Mouse (Mus musculus) lung, postnatal 4 days (tissue): ENCODE measurements around the gene Cysrt1.

Experiments
- DNase-seq, 2 experiments: peaks; one replicate each; pipeline ENCODE4 v3.0.0; 2021

The Cysrt1 gene

DNA sequence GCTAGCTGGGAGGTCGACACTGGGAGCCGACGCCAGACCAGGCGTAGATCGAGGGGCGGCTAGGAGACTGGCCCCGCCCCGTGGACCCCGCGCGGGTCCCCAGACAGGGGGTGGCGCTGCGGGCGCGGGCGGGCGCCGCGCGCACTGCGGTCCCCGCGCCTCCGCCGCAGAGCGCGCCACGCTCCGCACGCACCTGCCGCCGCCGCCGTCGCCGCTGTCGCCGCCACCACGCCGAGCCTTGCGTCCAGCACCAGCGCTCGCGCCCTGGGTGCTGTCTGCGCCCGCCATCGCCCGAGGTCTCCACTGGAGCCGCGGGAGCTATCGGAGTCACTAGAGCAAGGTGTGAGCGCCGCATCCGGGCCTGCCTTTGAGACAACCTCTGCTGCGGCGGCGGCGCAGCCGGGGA, at the start of gene Cysrt1, which contains the start of gene Rnf208:
TSS of gene Cysrt1 (minus strand) at position 352 of the 406 bp plus-strand sequence.
TSS of gene Rnf208 (plus strand) at position 155 of the 406 bp plus-strand sequence.
- DNase-seq, result no peak

DNA sequence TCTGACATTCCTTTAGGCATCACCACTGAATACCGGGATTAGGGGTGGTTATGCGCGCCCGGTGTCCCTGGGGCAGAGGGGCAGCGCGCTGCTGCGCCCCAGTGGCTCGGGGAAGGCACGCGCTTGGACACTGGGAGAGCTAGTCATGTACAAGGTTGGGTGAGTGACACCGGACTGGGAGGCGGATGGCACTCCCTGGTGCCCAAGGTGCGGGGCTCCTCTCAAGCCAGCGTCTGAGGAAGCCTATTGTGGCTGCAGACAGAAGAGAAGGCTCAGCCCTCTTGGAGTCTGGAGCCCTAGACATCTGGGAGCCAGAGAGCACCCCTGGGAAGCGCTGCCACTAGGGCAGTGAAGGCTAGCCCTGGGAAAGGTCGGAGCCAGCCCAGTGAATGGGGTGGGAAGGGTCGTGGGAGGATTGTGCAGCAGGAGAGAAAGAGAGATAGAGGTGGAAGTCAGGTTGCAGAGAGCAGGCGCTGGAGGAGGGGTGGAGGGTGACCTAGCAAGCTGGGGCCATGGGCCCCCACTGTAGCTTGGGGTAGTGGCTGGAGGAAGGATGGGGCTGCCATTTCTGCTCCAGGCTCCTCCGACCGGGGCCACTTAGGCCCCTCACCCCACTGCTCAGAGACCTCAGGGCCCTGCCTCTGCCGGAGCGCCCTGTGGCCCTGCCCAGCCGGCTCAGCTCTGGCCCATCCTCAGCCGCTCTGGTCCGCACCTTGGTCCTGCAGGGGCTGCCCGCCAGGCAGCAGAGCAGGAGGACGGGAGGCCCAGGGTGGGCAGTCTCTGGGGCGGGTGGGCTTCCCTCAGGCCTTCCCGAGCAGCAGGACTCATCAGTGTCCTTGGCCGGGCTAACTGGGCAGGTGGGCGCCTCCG, 49.2 kb upstream of the Cysrt1 start:
- DNase-seq, result peak in 1 of 2 experiments; percentile 25

DNA sequence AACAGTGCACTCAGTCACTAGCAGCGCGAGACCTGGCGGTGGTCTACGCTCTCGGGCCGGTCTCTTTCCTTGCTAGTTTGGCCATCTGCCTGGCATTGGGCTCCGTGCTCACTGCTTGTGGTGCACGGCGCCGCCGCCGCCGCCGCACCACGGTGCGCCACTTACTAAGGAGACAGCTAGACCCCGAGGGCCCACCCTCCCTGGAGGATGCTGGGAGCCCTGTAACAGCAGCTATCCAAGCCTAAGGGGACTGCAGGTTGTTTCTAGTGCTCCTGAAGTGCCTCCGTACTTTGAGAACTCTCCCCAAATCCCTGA, 48.5 kb upstream of the Cysrt1 start:
- peak; percentile 20 to 47 for DNase-seq

DNA sequence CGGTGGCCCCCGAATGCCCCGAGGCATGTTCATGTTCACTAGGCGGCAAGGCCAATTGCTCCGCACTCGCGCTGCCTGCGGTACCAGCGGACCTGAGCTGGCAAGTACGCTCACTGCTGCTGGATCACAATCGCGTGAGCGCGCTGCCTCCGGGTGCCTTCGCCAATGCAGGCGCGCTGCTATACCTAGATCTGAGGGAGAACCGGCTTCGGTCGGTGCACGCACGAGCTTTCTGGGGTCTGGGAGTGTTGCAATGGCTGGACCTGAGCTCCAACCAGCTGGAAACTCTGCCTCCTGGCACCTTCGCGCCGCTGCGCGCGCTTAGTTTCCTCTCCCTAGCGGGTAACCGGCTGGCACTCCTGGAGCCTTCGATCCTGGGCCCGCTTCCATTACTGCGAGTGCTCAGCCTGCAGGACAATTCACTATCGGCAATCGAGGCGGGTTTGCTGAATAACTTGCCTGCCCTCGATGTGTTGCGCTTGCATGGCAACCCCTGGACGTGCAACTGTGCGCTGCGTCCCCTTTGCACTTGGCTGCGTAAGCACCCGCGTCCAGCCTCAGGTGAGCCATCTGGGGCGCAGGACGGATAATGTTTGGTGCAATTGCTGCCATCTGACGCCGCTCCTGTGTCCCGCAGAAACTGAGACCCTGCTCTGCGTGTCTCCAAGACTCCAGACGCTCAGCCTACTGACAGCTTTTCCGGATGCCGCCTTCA, 48.0 kb upstream of the Cysrt1 start:
- peak in 1 of 2 experiments; percentile 17 for DNase-seq

DNA sequence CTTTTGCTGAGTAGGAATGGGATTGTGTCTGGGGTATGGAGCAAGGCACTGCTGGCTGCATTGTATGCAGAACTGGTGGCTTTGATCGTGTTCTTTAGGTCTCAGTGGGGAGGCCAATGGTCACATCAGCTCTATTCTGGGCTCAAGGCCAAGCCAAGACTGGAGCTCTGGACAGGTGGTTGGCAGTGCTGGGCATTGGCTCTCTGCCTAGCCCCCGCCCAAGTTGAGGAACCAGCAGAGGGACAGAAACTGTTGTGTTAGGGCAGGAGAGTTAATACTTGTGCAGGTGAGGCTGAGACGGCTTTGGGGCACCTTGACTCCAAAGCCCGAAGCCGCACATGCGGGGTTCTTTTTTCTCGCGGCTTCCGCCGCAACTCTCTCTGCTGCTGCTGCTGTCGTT, 47.4 kb upstream of the Cysrt1 start, which contains the start of gene Lrrc26:
TSS of gene Lrrc26 (plus strand) at position 265 of the 400 bp plus-strand sequence.
- peak; percentile 54 to 71 for DNase-seq

DNA sequence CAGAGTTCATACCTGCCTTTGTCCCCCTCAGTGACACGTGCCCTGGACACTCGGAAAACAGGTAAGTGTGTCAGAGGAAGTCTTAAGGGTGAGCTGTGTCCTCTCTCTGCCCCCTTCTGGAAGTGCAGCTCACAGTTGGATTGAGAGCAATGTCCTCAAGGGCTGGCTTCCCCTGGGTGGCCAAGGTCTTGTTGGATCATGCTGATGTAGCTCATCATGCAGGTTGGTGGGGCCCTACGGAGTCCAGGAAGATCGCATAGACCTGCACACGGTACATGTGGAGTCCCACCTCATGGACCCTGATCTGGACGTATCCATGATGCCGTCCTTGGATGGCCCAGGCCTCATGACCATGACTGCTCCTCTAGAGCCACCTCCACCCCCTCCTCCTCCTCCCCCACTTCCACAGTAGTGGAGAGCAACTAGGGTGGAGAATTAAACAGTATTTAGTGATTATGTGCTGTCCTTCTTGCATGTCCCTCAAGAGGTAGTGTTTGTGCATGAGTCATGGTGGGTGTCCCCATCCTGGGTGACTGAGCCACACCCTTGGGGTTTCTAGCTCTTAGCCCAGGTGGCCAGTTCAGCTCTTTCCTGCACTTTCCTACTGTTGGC, 46.6 kb upstream of the Cysrt1 start:
- DNase-seq, result no peak

DNA sequence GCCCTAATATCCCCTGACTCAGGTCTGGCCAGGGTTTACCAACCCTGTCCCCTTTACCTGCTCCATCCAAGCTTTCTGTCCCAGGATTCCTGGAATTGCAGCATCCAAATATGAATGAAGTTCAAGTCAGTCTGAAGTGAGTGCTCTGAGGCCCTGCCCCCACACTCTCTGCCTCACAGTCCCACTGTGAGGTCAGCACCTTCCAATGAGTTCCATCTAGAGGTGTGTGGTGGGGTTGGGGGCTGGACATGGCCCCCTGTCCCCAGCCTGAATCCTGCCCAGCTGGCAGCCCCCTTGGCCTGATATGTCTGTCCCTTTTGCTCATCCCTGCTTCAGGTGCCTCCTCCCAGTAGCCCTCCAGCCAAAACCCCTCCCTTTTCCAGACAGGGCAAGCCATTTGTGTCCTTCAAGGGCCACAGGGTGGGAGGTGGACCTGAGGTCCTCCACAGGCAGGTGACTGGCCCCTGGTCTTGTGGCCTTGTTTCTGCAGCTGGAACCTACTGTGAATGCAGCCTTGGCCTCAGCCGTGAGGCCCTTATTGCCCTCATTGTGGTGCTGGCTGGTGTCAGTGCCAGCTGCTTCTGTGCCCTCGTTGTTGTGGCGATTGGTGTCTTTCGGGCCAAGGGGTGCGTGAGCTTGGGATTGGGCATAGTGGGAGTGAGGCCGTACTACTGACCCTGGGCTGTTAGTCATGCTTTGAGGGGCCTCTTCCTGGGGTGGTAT, 45.8 kb upstream of the Cysrt1 start, which contains the start of gene Tmem210:
TSS of gene Tmem210 (plus strand) at position 219 of the 723 bp plus-strand sequence.
- no peak for DNase-seq

DNA sequence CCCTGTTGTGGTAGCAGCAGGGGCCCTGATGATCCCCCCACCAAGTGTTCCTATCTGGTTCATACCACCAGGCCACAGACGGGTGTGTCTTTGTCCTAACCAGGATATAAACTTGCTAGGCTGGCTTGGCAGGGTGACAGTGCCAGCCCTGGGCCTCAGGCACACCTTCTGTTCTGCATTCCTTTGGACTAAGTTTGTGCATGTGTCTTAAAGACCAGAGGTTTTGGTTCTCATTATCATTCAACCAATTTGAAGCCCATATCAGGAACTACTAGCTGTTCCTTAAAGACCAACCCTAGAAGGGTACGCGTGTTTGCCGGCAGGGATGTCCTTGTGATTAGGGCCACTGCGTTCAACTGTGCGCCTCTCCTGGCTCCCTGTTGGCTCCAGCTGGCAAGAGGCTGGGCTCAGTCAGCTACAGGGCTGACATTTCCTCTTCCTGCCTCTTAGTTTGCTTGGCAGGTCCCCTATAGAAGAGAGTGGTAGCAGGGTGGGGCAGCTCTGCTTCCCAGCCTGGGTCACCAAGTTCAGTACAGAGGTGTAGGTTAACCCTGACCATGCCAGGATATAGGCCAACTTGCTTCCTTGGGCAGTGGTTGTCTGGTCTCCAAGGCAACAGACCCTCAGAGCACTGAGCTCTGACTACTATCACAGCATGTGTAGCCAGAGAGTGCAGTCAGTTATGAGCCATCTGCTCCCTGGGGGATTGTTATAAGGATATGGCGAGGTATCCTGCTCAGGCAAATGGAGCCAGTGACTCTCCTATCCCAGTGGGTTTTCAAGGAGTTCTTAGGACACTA, 44.8 kb upstream of the Cysrt1 start:
- DNase-seq, result peak; percentile 62 to 80

DNA sequence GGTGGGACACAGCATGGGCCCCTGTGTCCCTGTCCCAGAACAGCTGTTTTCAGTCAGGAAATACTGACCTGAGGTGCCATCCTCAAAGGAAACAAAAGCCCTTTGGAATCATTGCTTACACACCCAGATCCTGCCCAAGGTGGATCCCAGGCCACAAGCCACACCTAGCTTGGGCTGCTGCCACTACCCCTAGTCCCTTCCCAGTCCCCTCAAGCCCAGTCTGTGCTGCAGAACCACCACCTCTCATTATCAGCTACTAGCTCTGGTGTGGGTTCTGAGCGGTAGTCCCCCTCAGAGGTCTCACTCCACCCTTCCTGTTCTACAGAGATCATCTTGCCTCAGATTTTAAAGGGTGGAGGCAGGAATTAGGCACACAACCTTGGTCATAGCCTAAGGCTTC, 44.1 kb upstream of the Cysrt1 start:
- no peak for DNase-seq

DNA sequence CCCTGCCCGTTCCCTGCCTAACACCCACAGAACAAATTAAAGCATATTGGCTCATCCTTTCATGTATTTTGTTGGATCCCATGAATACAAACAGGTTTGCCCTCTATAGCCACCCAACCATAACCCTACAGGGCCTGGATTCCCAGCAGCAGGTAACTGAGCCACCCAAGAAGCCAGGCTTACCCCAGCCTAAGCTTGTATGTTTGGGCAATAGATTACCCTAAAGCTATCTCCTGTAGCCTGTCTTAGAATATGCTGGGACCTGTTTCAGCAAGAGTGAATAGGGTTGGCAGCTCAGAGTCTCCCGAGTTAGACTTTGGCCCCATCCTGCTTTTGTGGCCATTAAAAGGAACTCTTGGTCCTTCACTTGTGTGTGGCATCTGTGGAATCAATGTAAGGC, 43.3 kb upstream of the Cysrt1 start:
- no peak for DNase-seq

DNA sequence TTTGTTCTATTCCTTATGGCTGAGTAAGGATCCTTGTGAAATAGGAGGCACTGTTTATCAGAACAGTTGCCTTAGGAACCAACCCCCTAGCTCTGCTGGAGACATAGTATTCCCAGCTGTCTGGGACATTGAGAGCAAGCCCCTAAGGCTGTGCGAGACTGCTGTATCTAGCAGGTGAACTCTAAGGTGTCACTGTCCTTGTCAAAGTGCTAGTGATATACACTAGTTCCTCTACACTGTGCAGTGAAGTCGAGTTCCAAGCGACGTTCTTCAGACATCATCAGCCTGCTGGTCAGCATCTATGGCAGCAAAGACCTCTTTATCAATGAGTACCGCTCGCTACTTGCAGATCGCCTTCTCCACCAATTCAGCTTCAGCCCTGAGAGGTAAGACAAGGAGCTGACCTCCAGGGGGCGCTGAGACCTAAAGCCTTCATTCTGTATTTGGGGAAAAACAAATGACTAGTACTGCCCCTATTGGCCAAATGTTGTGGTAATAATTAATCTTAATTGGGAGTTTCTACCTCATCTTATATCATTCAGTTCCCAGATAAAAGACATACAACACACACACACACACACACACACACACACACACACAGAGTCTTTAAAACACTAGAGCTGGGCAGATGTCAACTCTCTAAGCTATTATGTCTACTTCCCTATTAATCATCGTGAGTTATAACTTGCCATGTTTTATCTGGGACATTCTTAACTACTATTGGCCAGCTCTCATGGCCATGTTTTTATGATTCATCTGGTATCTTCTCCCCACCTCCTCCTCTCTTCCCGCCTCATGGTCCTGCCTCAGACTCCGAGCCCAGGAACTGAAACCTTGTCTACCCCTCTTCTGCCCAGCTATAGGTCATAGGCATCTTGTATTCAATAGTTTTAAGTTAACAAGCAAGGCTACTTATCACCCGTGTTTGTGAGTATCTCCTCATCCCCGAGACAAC, 37.0 kb upstream of the Cysrt1 start:
- DNase-seq, result peak; percentile 79 to 87

DNA sequence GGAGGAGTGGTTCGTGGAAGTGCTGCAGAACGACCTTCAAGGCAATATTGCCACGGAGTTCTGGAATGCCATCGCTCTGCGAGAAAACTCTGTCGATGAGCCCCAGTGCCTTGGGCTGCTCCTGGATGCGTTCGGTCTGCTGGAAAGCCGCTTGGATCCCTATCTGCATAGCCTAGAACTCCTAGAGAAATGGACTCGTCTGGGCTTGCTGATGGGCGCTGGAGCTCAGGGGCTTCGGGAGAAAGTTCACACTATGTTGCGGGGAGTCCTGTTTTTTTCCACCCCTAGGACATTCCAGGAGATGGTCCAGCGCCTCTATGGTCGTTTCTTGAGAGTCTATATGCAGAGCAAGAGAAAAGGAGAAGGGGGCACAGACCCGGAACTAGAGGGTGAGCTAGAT, 30.8 kb upstream of the Cysrt1 start:
- no peak for DNase-seq

DNA sequence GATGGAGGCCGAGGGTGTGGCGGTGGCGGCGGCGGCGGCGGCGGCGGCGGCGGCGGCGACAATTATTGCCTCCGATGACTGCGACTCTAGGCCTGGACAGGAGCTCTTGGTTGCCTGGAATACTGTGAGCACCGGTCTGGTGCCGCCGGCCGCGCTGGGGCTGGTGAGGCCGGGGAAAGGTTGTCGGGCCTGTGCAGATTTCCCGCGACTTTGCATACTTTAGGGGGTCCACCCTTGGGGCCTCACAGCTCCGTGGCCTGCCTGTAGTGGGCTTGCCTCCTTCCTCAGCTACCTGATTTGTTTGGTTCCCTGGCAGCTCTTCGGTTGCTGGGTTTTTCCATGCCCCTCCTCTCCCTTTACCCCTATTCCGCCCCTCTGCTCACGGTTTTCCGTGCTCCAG, 30.3 kb upstream of the Cysrt1 start:
- no peak for DNase-seq

DNA sequence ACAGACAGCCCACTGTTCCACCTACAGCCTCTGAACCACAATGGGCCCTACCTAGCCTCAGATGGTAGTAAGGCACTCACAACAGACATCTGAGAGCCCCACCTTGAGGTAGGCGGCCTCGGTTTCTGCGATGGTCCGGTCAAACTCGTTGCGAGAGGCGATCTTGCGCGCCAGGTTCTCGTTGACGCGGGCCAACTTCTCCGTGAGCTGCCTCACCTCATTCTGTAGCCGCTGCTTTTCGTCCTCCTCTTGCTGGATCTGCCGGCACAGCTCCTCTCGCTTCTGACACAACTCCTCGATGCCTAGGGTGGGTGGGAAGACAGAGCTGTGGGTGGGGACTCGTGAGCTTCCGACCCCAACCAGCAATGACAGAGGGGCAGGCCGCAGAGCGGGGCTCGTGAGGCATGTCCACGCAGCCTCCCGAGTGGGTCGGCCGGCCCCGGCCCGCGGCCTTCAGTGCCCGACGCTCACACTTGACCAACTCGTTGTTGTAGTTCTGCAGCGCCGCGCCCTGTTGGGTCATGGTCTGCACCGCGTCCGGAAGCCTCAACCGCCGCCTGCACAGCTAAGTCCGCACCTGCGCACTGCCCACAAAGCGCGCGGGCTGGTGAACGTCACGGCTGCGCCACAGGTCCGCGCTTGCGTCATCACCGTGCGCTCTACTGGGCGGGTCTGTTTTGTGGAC, 29.7 kb upstream of the Cysrt1 start, which contains the start of the genes Ssna1 and Anapc2:
TSS of gene Ssna1 (minus strand) at position 612 of the 685 bp plus-strand sequence.
TSS of gene Anapc2 (plus strand) at position 652 of the 685 bp plus-strand sequence.
- peak; percentile 98 to 99 for DNase-seq

DNA sequence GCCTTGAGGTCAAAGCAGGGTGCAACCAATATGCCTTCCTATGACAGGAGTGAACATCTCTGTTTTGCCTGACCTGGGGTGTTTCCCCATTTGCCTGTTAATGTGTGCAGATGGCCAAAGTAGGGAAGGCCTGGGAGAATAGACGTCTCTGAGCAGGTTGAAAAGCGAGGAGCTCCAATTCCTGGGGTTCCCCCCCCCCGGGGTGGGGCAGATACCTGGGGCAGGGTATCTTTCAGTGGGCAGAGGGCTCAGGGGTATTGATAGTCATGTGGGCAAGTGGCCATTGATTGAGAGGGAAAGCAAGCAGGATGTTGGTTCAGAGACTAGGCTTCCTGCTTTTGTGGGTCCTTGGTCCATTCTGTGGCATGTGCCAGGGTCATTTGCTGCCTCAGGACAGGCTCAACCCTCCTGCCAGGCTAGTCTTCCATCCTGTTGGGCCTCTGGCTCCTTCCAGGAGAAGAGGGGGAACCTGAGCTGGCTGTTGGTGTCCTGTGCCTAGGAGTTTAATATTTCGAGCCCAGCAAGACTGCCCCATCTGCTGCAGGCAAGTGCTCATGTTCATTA, 25.6 kb upstream of the Cysrt1 start:
- DNase-seq, result no peak

DNA sequence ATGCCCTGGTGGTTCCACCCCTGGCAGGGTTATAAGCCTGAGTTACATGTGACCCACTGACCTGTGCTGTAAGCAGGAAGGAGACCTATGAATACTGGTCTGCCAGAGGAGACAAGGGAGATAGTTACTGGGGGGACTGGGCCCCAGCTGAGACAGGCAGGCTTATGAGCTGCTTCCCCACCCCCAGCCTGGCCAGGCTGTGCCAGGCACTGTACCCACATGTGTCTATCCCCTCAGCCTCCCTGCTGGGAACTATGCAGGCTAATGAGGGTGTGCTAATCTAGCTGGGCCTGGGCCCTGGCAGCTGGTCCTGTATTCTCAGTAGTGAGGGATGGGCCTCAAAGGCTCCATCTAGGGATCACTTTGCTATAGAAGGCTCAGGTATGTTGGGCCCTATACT, 25.0 kb upstream of the Cysrt1 start:
- DNase-seq, result no peak

DNA sequence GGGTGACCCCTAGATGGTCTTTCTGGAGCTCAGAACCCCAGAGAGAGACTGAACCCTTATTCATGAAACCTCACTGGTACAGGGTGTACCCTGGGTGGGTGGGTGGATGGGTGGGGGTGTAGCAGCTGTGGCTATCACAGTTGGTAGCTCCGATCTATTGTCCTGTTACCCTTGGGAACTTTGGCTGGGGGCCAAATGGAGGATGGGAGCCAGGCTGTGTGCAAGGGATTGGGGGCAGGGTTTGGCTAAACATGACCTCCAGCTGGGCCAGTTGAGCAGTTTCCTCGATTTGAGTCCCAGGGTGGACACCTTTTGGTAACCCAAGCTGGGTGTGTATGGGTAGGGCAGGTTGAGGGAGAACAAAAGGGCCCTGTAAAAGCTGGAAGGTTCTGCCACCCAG, 24.5 kb upstream of the Cysrt1 start:
- DNase-seq, result peak in 1 of 2 experiments; percentile 37

DNA sequence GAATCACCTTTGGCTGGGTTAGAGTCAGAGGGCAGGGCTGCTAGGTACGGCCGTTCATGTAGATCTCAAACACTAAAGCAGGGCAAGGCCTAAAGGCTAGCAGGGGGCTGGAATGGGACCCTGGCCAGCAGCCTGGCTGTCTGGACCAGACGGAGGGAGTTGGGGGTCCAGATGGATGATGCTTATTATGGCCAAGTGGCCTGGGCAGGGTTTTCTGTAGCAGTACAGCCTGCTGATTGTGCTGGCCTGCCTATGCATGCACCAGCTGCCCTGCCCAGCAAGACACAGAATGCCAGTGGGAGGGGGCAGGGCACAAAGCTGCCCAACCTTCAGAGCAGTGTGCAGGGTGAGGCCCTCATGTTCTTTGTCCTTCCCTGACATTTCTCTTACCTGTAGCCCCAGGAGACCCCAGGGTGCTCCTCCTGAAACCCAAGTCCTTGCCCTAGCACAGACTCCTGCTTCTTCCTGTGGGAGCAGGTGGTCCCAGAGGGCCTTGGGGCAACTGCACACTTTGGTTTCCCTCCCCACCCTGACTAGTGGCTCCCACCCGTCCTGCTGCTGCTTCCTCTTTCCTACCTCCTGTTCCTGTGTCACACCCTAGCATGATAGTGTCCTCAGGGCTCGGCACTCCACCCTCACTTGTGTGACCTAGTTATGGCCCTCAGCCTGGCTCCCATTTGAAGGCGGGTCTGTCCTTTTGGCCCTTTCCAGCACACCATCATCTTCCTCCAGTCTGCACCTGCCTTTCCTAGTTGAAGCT, 23.8 kb upstream of the Cysrt1 start:
- peak in 1 of 2 experiments; percentile 26 for DNase-seq

DNA sequence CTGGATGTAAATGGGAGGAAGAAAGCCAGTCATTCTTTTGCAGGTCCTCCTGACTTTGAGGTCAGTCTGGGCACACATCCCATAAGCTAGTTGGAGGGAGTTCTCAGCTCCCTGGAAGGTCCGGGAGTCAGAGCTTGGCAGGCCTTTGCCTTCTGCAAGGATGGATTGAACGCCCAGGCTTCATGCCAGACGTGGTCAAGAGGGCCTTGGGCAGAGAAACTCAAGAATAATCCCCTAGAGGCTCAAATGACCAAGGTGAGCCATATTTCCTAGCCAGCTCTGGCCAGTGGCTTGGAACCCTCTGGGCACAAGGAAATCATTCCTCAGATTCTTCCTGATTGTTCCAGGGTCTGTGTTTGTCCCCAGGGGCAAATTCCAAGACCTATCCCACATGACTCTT, 22.6 kb upstream of the Cysrt1 start:
- no peak for DNase-seq
